Mouse (Mus musculus): ENCODE results near the gene Rnf208.
A peak's percentile ranks its signal among the peaks of the same experiment; 100 is the strongest.
"Not testable (repeated sequence)": the region's sequence is repeated elsewhere in the genome, so short reads cannot be mapped to it uniquely, and the experiment has no call there.

Rnf208 gene

GRCm38 (mm10) chr2:25246183-25247072 is 4.4 kb downstream of the Rnf208 start, which contains the start of gene AL732309.1:
Gene AL732309.1, minus strand, starts transcription at chr2:25246863.
- no peak for DNase-seq (ENCODE audit: low spot score)

GRCm38 (mm10) chr2:25252331-25252730 is 10.3 kb downstream of the Rnf208 start:
- DNase-seq (ENCODE audit: low spot score): no peak

- DNase-seq (ENCODE audit: low spot score): peak; percentile 93
These were observed 13.3 kb downstream of the Rnf208 start, which contains the start of gene Tmem203 for GRCm38 (mm10) chr2:25255284-25255779. Gene Tmem203, plus strand, starts transcription at chr2:25255439.

DNA sequence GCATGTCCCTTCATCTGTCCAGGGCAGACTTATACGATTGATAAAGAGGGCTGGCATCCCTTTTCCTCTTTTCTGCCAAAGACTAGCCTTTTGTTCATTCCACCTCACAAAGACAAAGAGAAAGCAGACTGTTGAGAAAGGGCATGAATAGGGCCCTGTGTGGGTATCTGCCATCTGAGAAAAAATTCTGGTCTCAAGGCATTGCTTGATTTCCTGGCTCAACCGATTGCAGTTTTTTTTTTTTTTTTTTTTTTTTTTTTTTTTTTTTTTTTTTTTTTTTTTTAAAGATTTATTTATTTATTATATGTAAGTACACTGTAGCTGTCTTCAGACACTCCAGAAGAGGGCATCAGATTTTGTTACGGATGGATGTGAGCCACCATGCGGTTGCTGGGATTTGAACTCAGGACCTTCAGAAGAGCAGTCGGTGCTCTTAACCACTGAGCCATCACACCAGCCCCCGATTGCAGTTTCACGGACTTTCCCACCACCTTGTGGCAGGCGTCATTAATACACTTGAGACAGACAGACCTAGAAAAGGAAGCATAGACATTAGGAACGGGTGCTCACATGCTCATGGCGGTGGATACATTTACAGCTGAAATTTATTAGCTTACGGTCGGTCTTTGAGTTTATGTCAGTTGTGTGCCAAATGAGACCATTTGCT is 14.5 kb downstream of the Rnf208 start:
- peak; percentile 46 for DNase-seq (ENCODE audit: low spot score)

DNA sequence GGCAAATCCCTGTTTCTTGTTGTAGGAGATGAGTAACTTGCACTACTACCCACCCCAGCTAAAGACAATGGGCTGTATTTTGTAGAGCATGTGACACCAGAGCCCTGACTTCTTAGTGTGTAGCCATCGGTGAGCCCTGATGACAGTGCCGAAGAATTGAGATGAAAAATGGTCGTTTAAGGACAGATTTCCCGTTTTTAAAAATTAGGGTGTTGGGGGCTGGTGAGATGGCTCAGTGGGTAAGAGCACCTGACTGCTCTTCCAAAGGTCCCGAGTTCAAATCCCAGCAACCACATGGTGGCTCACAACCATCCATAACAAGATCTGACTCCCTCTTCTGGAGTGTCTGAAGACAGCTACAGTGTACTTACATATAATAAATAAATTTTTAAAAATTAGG is 15.2 kb downstream of the Rnf208 start:
- not testable (repeated sequence) for DNase-seq (ENCODE audit: low spot score)

GRCm38 (mm10) chr2:25258887-25259286 is 16.8 kb downstream of the Rnf208 start:
- DNase-seq (ENCODE audit: low spot score): no peak

DNA sequence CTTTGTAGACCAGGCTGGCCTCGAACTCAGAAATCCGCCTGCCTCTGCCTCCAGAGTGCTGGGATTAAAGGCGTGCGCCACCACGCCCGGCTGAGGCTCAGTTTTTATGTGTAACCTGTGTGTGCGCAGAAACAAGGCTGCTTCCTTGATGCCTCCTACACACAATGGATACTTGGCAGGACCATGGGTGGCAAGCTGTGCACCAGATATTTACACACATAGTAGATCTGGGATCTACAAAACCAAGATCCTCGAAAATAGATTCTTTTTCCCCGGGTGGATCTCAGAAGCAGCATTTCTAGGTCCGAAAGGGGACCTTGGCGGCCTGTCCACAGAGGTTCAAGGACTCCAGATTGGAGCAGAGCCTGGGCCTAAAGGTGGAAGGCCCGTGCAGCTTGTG is 19.8 kb downstream of the Rnf208 start:
- no peak for DNase-seq (ENCODE audit: low spot score)

DNA sequence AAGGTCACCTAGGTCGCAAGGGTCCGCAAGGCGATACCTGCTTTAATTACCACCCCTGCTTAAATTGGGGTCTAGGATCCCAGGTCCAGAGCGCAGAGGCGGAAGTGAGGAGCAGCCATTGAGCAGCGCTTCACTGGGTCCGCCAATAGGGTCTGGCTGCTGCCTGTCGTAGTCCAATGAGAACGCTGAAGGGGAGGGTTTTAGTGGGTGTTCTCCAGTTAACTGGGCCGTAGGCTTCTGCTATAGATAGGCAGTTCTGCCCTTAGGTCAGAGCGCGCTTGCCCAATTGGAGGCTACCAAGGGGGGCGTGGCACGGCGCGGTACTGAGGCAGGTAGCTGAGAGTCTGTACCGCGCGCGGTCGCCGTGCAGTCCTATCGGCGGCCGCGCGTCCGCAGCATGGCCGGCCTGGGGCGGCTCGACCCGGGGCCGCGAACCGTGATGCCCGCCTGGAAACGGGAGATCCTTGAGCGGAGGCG is 20.3 kb downstream of the Rnf208 start, which contains the start of gene Tprn:
TSS of gene Tprn (plus strand) at position 328 of the 477 bp plus-strand sequence.
- peak; percentile 90 for DNase-seq (ENCODE audit: low spot score)

- peak; percentile 25 for DNase-seq (ENCODE audit: low spot score)
These were observed 21.0 kb downstream of the Rnf208 start for GRCm38 (mm10) chr2:25262795-25263622.

DNA sequence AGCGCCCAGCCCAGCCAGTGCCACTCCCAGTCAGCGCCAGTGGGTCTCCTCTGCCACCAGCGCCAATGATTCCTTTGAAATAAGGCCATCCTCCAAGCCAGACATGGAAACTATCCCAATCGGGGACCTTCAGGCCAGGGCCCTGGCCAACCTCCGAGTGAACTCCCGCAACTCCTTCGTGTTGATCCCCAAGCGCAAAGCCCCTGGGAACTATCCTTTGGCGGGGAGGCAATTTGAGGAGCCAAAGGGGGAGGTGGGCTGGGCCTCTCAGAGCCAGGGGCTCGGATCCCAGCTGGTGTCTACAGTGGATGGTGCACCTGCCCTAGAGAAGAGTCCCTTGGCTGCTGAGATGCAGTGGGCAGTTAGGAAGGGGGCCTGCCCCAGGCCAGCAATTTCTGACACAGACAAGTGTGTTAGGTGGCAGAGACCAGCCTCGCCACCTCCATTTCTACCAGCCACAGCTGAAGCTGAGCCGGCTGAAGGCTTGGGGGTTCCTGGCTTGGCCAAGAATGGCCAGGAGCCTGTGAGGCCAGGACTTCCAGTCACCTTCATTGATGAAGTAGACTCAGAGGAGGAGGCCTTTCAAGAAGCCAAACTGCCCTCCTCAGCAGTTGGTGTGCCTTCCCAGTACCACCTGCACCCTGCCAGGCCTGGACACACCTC is 21.7 kb downstream of the Rnf208 start:
- no peak for DNase-seq (ENCODE audit: low spot score)

- DNase-seq (ENCODE audit: low spot score): no peak
These were observed 22.2 kb downstream of the Rnf208 start for GRCm38 (mm10) chr2:25264286-25264660.

DNA sequence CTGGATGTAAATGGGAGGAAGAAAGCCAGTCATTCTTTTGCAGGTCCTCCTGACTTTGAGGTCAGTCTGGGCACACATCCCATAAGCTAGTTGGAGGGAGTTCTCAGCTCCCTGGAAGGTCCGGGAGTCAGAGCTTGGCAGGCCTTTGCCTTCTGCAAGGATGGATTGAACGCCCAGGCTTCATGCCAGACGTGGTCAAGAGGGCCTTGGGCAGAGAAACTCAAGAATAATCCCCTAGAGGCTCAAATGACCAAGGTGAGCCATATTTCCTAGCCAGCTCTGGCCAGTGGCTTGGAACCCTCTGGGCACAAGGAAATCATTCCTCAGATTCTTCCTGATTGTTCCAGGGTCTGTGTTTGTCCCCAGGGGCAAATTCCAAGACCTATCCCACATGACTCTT is 22.8 kb downstream of the Rnf208 start:
- no peak for DNase-seq (ENCODE audit: low spot score)

DNA sequence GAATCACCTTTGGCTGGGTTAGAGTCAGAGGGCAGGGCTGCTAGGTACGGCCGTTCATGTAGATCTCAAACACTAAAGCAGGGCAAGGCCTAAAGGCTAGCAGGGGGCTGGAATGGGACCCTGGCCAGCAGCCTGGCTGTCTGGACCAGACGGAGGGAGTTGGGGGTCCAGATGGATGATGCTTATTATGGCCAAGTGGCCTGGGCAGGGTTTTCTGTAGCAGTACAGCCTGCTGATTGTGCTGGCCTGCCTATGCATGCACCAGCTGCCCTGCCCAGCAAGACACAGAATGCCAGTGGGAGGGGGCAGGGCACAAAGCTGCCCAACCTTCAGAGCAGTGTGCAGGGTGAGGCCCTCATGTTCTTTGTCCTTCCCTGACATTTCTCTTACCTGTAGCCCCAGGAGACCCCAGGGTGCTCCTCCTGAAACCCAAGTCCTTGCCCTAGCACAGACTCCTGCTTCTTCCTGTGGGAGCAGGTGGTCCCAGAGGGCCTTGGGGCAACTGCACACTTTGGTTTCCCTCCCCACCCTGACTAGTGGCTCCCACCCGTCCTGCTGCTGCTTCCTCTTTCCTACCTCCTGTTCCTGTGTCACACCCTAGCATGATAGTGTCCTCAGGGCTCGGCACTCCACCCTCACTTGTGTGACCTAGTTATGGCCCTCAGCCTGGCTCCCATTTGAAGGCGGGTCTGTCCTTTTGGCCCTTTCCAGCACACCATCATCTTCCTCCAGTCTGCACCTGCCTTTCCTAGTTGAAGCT is 24.0 kb downstream of the Rnf208 start:
- no peak for DNase-seq (ENCODE audit: low spot score)

- no peak for DNase-seq (ENCODE audit: low spot score)
These were observed 24.7 kb downstream of the Rnf208 start for GRCm38 (mm10) chr2:25266720-25267119.

DNA sequence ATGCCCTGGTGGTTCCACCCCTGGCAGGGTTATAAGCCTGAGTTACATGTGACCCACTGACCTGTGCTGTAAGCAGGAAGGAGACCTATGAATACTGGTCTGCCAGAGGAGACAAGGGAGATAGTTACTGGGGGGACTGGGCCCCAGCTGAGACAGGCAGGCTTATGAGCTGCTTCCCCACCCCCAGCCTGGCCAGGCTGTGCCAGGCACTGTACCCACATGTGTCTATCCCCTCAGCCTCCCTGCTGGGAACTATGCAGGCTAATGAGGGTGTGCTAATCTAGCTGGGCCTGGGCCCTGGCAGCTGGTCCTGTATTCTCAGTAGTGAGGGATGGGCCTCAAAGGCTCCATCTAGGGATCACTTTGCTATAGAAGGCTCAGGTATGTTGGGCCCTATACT is 25.2 kb downstream of the Rnf208 start:
- DNase-seq (ENCODE audit: low spot score): no peak

- no peak for DNase-seq (ENCODE audit: low spot score)
These were observed 25.8 kb downstream of the Rnf208 start for GRCm38 (mm10) chr2:25267746-25268309.

GRCm38 (mm10) chr2:25271827-25272511 is 29.9 kb downstream of the Rnf208 start, which contains the start of the genes Ssna1 and Anapc2:
Gene Ssna1, minus strand, starts transcription at chr2:25272438.
Gene Anapc2, plus strand, starts transcription at chr2:25272478.
- peak; percentile 99 for DNase-seq (ENCODE audit: low spot score)

DNA sequence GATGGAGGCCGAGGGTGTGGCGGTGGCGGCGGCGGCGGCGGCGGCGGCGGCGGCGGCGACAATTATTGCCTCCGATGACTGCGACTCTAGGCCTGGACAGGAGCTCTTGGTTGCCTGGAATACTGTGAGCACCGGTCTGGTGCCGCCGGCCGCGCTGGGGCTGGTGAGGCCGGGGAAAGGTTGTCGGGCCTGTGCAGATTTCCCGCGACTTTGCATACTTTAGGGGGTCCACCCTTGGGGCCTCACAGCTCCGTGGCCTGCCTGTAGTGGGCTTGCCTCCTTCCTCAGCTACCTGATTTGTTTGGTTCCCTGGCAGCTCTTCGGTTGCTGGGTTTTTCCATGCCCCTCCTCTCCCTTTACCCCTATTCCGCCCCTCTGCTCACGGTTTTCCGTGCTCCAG is 30.5 kb downstream of the Rnf208 start:
- no peak for DNase-seq (ENCODE audit: low spot score)

- DNase-seq (ENCODE audit: low spot score): no peak
These were observed 31.0 kb downstream of the Rnf208 start for GRCm38 (mm10) chr2:25273010-25273409.
